Mouse (Mus musculus): Measurements from ENCODE around the gene Tcf20. TPM values are rescaled to one million over a fixed set of nuclear protein-coding genes. Genes with fewer than 3 reads are reported as not detected.

Tcf20 gene
- polyA plus RNA-seq, 1 experiment, result 7.5 TPM

GRCm38 (mm10) chr15:83025041-83025760 lies 37.5 kb upstream of the Tcf20 start:
- Histone ChIP-seq H3K9me3 (peaks cover 4% of the 10 kb centered on the region; the same call in 1 of the 2 replicates), H3K36me3 (replicated peaks; ENCODE audit: low read length) (peaks cover 32% of the 10 kb centered on the region), H3K27me3 (replicated peaks) (peaks cover 10% of the 10 kb centered on the region), H3K4me1 (peaks cover 70% of the 10 kb centered on the region), H3K4me3 (replicated peaks) (no peak overlapping the region)
- TF ChIP-seq GATA1 (IDR thresholded peaks at IDR 0.05; ENCODE audit: borderline replicate concordance, low read length) (no peak), FLI1 (IDR thresholded peaks at IDR 0.05; ENCODE audit: low read length) (no peak)

GRCm38 (mm10) chr15:83022947-83023346 lies 35.3 kb upstream of the Tcf20 start:
- TF ChIP-seq GATA1 (IDR thresholded peaks at IDR 0.05; ENCODE audit: borderline replicate concordance, low read length), result no peak
- TF ChIP-seq FLI1 (IDR thresholded peaks at IDR 0.05; ENCODE audit: low read length), result no peak
- H3K4me1 ChIP-seq, result peaks cover 53% of the 10 kb centered on the region
- H3K9me3 ChIP-seq, result peaks cover 10% of the 10 kb centered on the region; the same call in 1 of the 2 replicates
- H3K27me3 ChIP-seq (replicated peaks), result peaks cover 14% of the 10 kb centered on the region
- peaks cover 36% of the 10 kb centered on the region for H3K36me3 ChIP-seq (replicated peaks; ENCODE audit: low read length)
- H3K4me3 ChIP-seq (replicated peaks), result no peak overlapping the region

GRCm38 (mm10) chr15:83010990-83011664 lies 23.5 kb upstream of the Tcf20 start:
- Histone ChIP-seq H3K27me3 (replicated peaks) (peaks cover 27% of the 10 kb centered on the region), H3K36me3 (replicated peaks; ENCODE audit: low read length) (peaks cover 53% of the 10 kb centered on the region), H3K4me3 (replicated peaks) (no peak overlapping the region), H3K9me3 (no peaks in the 10 kb centered on the region), H3K4me1 (peaks cover 33% of the 10 kb centered on the region)
- TF ChIP-seq GATA1 (IDR thresholded peaks at IDR 0.05; ENCODE audit: borderline replicate concordance, low read length) (no peak), FLI1 (IDR thresholded peaks at IDR 0.05; ENCODE audit: low read length) (no peak)

- Histone ChIP-seq H3K9me3 (no peaks in the 10 kb centered on the region), H3K36me3 (replicated peaks; ENCODE audit: low read length) (peaks cover 53% of the 10 kb centered on the region), H3K4me3 (replicated peaks) (no peak overlapping the region), H3K27me3 (replicated peaks) (peaks cover 29% of the 10 kb centered on the region), H3K4me1 (peaks cover 33% of the 10 kb centered on the region)
- no peak for TF ChIP-seq FLI1 (IDR thresholded peaks at IDR 0.05; ENCODE audit: low read length)
- TF ChIP-seq GATA1 (IDR thresholded peaks at IDR 0.05; ENCODE audit: borderline replicate concordance, low read length), result no peak
Observed at GRCm38 (mm10) chr15:83010423-83010822, 22.8 kb upstream of the Tcf20 start.

DNA sequence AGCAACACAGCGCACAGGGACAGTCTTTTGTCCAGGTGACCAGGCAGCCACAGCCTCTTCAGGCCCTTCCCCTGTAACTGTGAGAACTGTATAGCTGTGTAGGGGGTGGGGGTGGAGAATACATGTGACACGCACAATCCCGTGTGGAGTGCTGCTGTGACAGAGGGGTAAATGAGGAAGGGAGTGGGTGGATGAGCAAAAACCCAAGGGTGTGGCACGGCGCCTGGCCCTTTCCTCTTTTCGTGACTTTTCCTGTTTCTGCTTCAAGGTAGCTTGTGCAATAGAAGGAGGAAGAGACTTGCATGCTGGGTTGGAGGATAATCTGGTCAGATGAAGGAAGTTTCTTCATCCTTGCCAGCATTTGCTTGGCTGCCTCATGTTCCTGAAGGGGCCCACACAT lies 21.9 kb upstream of the Tcf20 start:
- no peak for TF ChIP-seq GATA1 (IDR thresholded peaks at IDR 0.05; ENCODE audit: borderline replicate concordance, low read length)
- TF ChIP-seq FLI1 (IDR thresholded peaks at IDR 0.05; ENCODE audit: low read length), result no peak
- H3K9me3 ChIP-seq, result no peaks in the 10 kb centered on the region
- H3K27me3 ChIP-seq (replicated peaks), result peaks cover 21% of the 10 kb centered on the region
- peaks cover 44% of the 10 kb centered on the region for H3K36me3 ChIP-seq (replicated peaks; ENCODE audit: low read length)
- no peak overlapping the region for H3K4me3 ChIP-seq (replicated peaks)
- peaks cover 33% of the 10 kb centered on the region for H3K4me1 ChIP-seq

GRCm38 (mm10) chr15:83008761-83009423 lies 21.2 kb upstream of the Tcf20 start:
- Histone ChIP-seq H3K4me1 (peaks cover 33% of the 10 kb centered on the region), H3K9me3 (no peaks in the 10 kb centered on the region), H3K4me3 (replicated peaks) (no peak overlapping the region), H3K36me3 (replicated peaks; ENCODE audit: low read length) (peaks cover 38% of the 10 kb centered on the region), H3K27me3 (replicated peaks) (peaks cover 17% of the 10 kb centered on the region)
- no peak for TF ChIP-seq FLI1 (IDR thresholded peaks at IDR 0.05; ENCODE audit: low read length)
- no peak for TF ChIP-seq GATA1 (IDR thresholded peaks at IDR 0.05; ENCODE audit: borderline replicate concordance, low read length)

DNA sequence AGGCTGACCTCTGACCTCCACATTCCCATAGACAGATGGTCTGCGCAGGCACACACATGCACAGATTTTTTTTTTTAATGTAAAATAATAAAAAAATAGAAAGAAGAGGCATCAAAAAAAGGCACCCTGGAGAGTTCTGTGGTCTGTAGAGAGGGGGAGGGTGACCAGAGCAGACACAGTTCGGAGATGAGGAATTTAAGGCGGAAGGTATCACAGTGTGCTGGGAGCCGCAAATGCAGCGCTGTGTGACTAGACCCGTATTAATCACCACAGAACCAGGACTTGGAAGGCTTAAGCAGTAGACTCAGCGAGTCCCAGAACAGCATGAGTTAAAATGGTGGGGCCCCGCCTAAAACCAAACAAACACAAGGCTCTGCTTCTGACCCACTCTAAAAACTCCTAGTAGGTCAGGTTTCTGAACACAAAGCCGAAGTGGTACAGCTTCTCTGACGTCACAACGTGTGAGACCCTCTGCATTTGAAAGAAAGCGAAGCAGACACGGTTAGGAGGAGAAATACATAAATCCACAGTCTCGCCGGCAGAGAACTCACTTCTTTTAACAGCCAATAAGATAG lies 19.8 kb upstream of the Tcf20 start:
- no peak for TF ChIP-seq FLI1 (IDR thresholded peaks at IDR 0.05; ENCODE audit: low read length)
- no peak for TF ChIP-seq GATA1 (IDR thresholded peaks at IDR 0.05; ENCODE audit: borderline replicate concordance, low read length)
- no peak overlapping the region for H3K4me3 ChIP-seq (replicated peaks)
- H3K27me3 ChIP-seq (replicated peaks), result peaks cover 21% of the 10 kb centered on the region
- H3K4me1 ChIP-seq, result peaks cover 28% of the 10 kb centered on the region
- no peaks in the 10 kb centered on the region for H3K9me3 ChIP-seq
- peaks cover 44% of the 10 kb centered on the region for H3K36me3 ChIP-seq (replicated peaks; ENCODE audit: low read length)

- Histone ChIP-seq H3K36me3 (replicated peaks; ENCODE audit: low read length) (peaks cover 62% of the 10 kb centered on the region), H3K4me1 (no peaks in the 10 kb centered on the region), H3K4me3 (replicated peaks) (no peak overlapping the region), H3K27me3 (replicated peaks) (peaks cover 24% of the 10 kb centered on the region), H3K9me3 (no peaks in the 10 kb centered on the region)
- no peak for TF ChIP-seq FLI1 (IDR thresholded peaks at IDR 0.05; ENCODE audit: low read length)
- no peak for TF ChIP-seq GATA1 (IDR thresholded peaks at IDR 0.05; ENCODE audit: borderline replicate concordance, low read length)
Observed at GRCm38 (mm10) chr15:83002665-83003548, 15.2 kb upstream of the Tcf20 start.

DNA sequence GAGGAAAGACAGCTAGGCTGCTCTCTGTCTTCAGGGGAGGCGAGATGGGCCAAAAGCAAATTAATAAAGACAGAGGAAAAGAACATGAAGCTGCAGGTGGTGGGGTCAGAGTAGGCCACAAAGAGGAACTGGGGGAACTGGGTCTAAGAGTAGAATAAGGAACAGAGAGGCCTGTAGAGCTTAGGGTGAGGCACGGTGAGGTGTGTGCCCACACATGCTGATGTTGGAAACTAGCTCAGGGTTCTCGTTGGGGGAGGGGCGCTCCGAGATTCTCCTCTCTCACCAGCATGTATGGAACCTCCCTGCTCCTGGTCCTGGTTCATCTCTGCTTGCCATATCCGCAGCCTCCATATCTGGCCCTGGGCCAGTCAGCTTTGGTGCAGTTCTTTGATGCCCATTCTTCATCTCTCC lies 11.1 kb upstream of the Tcf20 start:
- H3K36me3 ChIP-seq (replicated peaks; ENCODE audit: low read length), result peaks cover 49% of the 10 kb centered on the region
- TF ChIP-seq GATA1 (IDR thresholded peaks at IDR 0.05; ENCODE audit: borderline replicate concordance, low read length) (no peak), FLI1 (IDR thresholded peaks at IDR 0.05; ENCODE audit: low read length) (no peak)
- H3K4me1 ChIP-seq, result peaks cover 3% of the 10 kb centered on the region; the same call in 1 of the 2 replicates
- no peaks in the 10 kb centered on the region for H3K9me3 ChIP-seq
- H3K27me3 ChIP-seq (replicated peaks), result peaks cover 50% of the 10 kb centered on the region
- no peak overlapping the region for H3K4me3 ChIP-seq (replicated peaks)
